Mouse (Mus musculus) lung, adult 2 months (tissue): ENCODE data around the gene Carmil3.

Experiments used
- CTCF ChIP-seq: fragments of 200-500 bp; IDR thresholded peaks from 2 replicates; pipeline ENCODE4 v1.5.1; 2011; ENCODE audit warnings: mild to moderate bottlenecking, low read length, control low read depth; ENCODE audit not compliant: insufficient read depth
- POLR2A ChIP-seq: fragments of 200-500 bp; IDR thresholded peaks from 2 replicates; pipeline ENCODE4 v1.6.1; 2011; ENCODE audit warnings: low read depth, mild to moderate bottlenecking, control low read depth, low read length, borderline replicate concordance; ENCODE audit errors: extremely low read depth

DNA sequence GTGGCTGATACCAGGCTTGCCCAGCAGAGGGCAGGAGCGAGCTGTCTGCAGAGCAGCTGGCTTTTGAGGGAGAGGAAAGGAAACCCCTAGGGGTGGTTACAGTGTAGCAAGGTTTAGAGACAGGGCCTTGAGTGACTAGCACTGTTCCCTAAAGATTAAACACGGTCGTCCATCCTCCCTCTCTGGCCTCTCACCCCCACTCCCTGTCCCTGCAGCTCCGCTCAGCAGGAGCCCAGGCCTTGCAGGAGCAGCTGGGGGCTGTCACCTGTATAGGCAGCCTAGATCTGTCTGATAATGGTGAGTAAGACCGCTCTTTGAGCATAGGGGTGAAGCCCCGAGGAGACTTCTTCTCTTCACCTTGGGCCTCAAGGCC lies 7.0 kb downstream of the Carmil3 start:
- TF ChIP-seq CTCF = peak; percentile 97
- TF ChIP-seq POLR2A = no peak
